Mouse (Mus musculus) erythroblast, embryonic 14.5 days (primary cell): ENCODE data around the gene Hsf2bp.

ENCODE experiments used
- GATA1 ChIP-seq: IDR thresholded peaks from 2 replicates; pipeline ENCODE4 v1.6.1; 2012; ENCODE audit warnings: low read length, inconsistent platforms, mixed read lengths
- TAL1 ChIP-seq: IDR thresholded peaks from 3 replicates; pipeline ENCODE4 v1.6.1; 2012; ENCODE audit warnings: low read length, inconsistent platforms, mixed read lengths

GRCm38 (mm10) chr17:32063654-32064053 lies 27.5 kb upstream of the Hsf2bp start:
- TF ChIP-seq GATA1 (no peak), TAL1 (no peak)
